Mouse (Mus musculus) cortical plate, adult 2 months (tissue): Measurements from ENCODE around the gene Stox2.

Experiments used
- CTCF ChIP-seq: fragments of 200-500 bp; IDR thresholded peaks from 2 replicates; pipeline ENCODE4 v1.5.1; 2011; ENCODE audit warnings: mild to moderate bottlenecking, control low read depth, low read length; ENCODE audit not compliant: insufficient read depth; ENCODE audit errors: extremely low read depth
- POLR2A ChIP-seq: fragments of 200-500 bp; IDR thresholded peaks from 2 replicates; pipeline ENCODE4 v1.6.1; 2011; ENCODE audit warnings: mild to moderate bottlenecking, low read length, control low read depth; ENCODE audit not compliant: insufficient read depth; ENCODE audit errors: extremely low read depth

DNA sequence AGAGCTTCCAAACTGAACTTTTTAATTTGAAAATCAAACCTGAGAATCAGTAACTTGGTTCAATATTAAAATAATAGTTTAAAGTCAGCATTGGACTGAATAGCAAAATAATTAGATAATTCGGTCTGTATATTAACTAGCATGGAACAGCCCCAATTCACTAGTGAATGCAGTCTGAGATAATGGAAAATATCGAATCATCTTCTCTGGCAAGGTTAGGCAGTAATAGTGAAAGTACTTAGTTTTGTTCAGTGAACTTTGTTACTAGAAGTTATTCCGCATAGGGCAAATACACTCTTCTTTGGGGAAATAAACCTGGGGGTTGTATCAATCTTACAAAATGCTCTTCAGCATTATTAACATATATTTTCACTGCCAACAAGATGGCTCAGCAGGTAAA lies 147.7 kb downstream of the Stox2 start:
- TF ChIP-seq POLR2A (no peak), CTCF (no peak)
